Mouse (Mus musculus): ENCODE measurements at regions not wholly inside any gene's neighbourhood (a gene's known extent, or its start where the extent isn't known, plus 50 kb on each side); places are given as distances from the start of the nearest gene placed in this dataset.
A peak's percentile ranks its signal among the peaks of the same experiment; 100 is the strongest.
"Not testable (repeated sequence)": the region's sequence is repeated elsewhere in the genome, so short reads cannot be mapped to it uniquely, and the experiment has no call there.

DNA sequence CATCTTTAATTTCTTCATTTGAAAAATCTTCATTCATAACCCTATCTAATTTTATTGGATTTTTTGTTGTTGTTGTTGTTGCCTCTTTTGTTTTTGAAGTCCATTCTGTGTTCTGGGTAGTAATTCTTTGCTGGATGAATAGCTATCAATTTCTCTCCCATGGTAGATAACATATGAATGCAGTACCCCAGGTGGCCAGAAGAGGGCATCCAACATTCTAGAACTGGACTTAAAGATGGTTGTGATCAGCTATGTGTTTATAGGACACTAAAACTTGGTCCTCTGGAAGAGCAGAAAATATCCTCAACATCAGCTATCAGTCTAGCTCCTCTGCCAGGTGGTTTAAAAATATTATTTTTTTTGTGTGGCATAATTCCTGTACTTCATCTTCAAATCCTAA lies 73.0 kb downstream of the Prl2c3 start:
- not testable (repeated sequence) for H3K4me1 ChIP-seq; ATAC-seq (ENCODE audit: low FRiP score); H3K9ac ChIP-seq (replicated peaks); H3K4me2 ChIP-seq; H3K36me3 ChIP-seq; H3K9me3 ChIP-seq (replicated peaks); H3K4me3 ChIP-seq (replicated peaks); H3K27ac ChIP-seq (replicated peaks); H3K27me3 ChIP-seq (replicated peaks)

DNA sequence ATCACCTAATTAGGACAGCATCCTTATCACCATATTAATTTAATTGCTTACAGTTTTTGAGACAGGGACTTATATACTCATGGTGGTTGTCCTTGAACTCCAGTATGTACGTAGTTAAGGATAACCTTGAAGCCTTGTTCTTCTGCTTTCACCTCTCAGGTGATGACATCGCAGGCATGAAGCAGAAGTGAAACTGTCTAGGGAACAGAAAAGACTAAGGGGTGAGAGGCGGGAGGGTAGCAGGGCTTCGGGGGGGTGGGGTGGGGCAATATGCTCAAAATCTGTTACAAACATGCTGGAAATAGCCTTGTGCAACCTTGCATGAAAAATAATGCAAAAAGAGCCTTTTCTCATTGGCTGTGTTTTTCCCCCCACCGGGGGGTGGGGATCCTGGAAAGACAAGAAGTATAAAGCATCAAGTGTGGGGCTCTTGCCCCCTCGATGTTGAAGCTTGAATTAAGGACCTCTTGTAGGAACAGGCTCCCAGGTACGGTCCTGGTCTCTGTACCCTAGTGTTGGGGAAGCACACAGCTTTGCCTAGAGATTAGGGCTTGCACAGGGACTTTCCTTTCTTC lies 81.8 kb downstream of the Prl2c3 start:
- not testable (repeated sequence) for H3K27ac ChIP-seq (replicated peaks); H3K9me3 ChIP-seq (replicated peaks); H3K9ac ChIP-seq (replicated peaks); H3K4me2 ChIP-seq; H3K36me3 ChIP-seq; H3K4me3 ChIP-seq (replicated peaks); H3K4me1 ChIP-seq; ATAC-seq (ENCODE audit: low FRiP score); H3K27me3 ChIP-seq (replicated peaks)
- WGBS, result 90% methylated on average over 7 of the region's 7 CpGs

DNA sequence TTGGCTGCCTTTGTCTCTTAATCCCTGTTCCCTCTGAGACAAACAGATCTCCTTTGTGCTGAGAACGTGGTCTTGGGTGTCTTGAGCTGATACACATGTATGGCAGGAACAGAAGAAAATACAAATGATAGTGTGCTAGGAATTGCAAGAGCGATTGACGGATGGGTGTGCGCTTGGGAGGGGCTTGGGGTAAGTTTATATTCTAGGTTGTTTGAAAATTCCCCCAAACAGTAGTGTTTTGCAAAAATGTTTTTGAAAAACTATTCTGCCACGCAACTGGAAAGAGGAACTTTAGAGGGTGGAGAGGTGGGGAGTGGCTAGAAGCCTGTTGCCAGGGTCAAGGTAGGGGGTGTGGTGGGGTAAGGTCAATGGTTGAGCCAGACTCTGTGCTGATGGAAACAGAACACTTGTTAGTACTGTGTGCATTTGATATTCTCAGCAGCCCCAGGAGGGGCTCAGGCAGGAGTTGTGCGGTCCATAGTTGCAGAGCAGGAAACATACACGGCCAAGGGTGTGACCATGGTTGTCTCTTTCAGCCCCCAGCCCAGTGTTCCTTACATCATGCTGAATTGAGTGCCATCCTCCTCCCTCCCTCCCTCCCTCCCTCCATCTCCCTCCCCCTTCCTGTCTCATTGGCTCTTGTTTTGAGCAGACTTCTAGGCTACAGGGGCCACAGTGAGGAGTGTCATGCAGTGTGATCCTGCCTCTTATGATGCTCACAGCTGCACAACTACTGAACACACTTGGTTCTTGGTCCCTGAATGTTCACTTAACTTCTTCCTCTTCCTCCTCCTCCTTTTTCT lies 88.2 kb downstream of the Prl2c3 start:
- no peak for ATAC-seq (ENCODE audit: low FRiP score)
- Histone ChIP-seq H3K27ac (replicated peaks) (no peak overlapping the region), H3K36me3 (no peaks in the 10 kb centered on the region), H3K4me1 (no peaks in the 10 kb centered on the region), H3K9ac (replicated peaks) (no peak overlapping the region), H3K27me3 (replicated peaks) (no peaks in the 10 kb centered on the region), H3K9me3 (replicated peaks) (no peaks in the 10 kb centered on the region), H3K4me2 (no peak overlapping the region), H3K4me3 (replicated peaks) (no peak overlapping the region)
- WGBS, result 72% methylated on average over 7 of the region's 7 CpGs

DNA sequence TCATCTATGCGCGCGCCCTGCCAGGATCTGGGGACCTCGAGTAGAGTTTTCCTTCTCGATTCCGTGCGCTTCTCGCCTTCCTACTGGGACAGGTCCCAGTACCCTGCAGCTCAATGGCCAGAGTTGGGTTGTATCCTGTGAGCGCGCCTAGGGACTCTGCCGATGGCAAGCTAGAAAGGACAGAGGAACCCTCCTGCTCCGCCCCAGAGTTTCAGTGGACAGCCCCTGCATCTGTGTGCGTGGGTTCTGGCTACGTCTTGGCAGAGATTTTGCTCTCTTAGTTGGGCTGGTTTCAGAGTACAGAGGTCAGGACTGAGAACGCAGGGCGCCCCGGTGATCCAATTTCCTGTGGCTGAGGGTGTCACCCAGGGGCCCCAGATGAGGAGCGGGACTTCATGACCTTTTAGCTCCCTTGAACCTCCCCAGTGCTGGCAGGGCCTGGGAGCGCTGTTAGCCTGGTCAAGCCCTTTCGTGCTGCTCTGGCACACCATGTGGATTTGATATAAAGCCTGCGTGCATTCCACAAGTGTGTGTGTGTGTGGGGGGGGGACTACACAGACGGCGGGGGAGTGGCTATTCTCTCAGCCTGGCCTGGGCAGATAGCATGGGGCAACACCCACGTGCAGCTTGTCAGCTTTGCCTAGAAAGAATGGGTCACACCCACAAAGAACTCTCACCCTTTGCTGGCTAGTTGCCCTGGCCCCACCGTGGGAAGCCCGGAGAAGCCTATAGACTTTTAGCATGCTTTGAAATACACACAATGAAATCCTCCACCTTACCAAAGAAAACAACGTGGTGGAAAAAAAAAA lies 96.9 kb downstream of the Prl2c3 start:
- not testable (repeated sequence) for H3K27ac ChIP-seq (replicated peaks); H3K4me1 ChIP-seq; H3K4me3 ChIP-seq (replicated peaks); H3K9ac ChIP-seq (replicated peaks); H3K27me3 ChIP-seq (replicated peaks); H3K4me2 ChIP-seq; H3K36me3 ChIP-seq; H3K9me3 ChIP-seq (replicated peaks)
- 5% methylated on average over 16 of the region's 27 CpGs for WGBS
- peak; percentile 29; the same call in 1 of the 2 replicates for ATAC-seq (ENCODE audit: low FRiP score)

DNA sequence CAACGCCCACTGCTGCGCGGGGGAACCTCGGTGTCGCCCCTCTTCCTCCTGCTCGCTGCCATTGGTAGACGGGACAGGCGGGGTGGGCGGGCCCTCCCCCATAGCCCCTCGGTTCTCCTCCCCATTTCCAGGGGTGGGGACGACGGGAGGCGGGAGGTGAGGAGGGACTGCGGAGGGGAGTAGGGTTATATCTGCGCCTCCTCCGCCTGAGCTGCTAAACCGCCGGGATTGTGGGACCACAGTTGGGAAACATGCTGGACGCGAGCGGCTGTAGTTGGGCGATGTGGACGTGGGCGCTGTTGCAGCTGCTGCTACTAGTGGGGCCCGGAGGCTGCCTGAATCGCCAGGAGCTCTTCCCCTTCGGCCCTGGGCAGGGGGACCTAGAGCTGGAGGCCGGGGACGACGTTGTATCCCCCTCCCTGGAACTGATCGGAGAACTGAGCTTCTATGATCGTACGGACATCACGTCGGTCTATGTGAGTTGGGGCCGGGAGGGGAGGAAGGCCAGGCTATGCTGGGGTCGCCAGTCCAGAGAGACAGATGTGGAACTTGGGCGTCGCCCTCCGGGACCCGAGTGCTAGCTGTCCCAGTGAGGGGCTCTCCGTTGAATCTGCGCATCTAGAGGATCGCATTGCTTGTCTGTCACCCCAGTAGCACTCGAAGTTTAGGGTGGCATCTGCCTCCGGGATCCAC lies 97.6 kb downstream of the Prl2c3 start:
- peak overlapping the region; percentile 49 for H3K4me2 ChIP-seq
- not testable (repeated sequence) for H3K9me3 ChIP-seq (replicated peaks); H3K36me3 ChIP-seq; H3K4me1 ChIP-seq; H3K27me3 ChIP-seq (replicated peaks); H3K27ac ChIP-seq (replicated peaks); H3K9ac ChIP-seq (replicated peaks)
- peak overlapping the region; percentile 21 for H3K4me3 ChIP-seq (replicated peaks)
- WGBS, result under 1% methylated on average over 33 of the region's 46 CpGs
- peak; percentile 68 for ATAC-seq (ENCODE audit: low FRiP score)

DNA sequence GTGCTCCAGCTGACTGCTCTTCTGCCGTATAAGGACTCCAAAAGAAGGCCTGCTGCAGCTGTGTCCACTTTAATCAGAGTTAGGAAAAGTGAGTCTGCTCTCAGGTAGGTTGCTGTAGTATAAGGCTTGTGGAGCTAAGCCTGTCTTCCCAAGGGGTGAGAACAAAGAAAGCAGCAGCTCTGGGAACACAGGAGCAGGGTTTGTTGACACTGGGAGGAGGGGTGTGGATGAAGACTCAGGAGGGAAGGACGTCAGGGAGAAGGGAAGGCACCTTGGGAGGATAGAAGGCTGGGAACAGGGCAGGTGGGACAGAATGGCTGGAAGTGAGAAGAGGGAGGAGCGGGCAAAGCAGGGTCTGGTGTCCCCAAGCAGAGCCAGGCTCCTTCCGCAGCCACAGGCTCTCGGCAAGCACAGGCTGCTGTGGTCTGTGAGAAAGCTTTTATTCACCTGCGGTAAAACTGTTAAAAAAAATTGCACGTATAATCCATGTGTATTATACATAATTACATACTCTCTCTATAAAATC lies 106.2 kb downstream of the Prl2c3 start:
- not testable (repeated sequence) for ATAC-seq (ENCODE audit: low FRiP score); H3K27me3 ChIP-seq (replicated peaks); H3K9ac ChIP-seq (replicated peaks); H3K4me1 ChIP-seq; H3K27ac ChIP-seq (replicated peaks); H3K4me3 ChIP-seq (replicated peaks); H3K9me3 ChIP-seq (replicated peaks); H3K4me2 ChIP-seq; H3K36me3 ChIP-seq
- 49% methylated on average over 5 of the region's 7 CpGs for WGBS

GRCm38 (mm10) chr13:12688778-12689177 lies 111.1 kb downstream of the Prl2c3 start:
- H3K27me3 ChIP-seq (replicated peaks); H3K4me2 ChIP-seq; ATAC-seq (ENCODE audit: low FRiP score); H3K4me3 ChIP-seq (replicated peaks); H3K9me3 ChIP-seq (replicated peaks); H3K36me3 ChIP-seq; H3K4me1 ChIP-seq; H3K9ac ChIP-seq (replicated peaks); H3K27ac ChIP-seq (replicated peaks): not testable (repeated sequence)
- no CpG with 5 or more reads among the region's 1 CpGs for WGBS

DNA sequence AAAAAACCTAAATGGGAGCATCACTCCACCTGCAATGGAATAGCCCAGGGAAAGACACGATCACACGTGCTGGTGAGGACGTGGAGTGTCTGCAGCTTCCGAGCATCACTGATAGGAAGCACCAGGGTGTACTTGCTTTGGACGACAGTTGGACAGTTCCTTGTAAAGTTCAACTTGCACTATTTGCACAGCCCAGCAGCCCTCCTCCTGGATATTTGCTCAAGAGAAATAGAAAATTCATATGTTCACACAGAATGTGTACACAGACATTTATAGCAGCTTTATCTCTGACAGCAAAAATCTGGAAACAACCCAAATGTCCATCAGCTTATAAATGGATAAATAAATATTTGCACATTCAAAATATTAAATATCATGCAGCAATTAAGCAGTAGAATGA lies 111.7 kb downstream of the Prl2c3 start:
- H3K4me2 ChIP-seq; H3K4me3 ChIP-seq (replicated peaks); H3K27ac ChIP-seq (replicated peaks); H3K36me3 ChIP-seq; ATAC-seq (ENCODE audit: low FRiP score); H3K27me3 ChIP-seq (replicated peaks); H3K4me1 ChIP-seq; H3K9me3 ChIP-seq (replicated peaks); H3K9ac ChIP-seq (replicated peaks): not testable (repeated sequence)
- 73% methylated on average over 3 of the region's 5 CpGs for WGBS

DNA sequence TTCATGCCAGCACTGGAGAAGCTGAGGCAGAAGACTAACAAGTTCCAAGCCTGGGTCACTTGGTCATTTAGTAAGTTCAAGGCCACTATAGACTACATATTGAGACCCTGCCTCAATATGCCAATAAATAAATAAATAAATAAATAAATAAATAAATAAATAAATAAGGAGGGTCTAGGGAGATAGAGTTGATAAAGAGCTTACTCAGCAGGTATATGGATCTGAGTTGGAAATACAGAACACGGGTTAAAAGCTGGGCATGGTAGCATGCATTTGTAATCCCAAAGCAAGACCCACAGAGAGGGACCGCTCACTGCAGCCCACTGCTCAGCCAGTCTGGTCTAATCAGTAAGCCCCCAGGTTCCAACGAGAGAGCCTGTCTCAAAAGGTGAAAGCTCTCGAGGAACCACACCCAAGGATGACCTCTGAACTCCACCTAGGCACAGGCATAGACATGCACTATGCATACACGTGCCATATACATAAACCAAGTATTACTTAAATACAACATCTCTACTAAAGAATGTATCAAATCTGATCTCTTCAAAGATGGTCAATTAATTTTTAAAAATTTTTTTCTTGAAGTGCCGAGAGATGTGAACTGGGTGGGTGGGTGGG lies 115.4 kb downstream of the Ero1lb start:
- H3K9me3 ChIP-seq (replicated peaks); H3K9ac ChIP-seq (replicated peaks); H3K4me3 ChIP-seq (replicated peaks); H3K4me1 ChIP-seq; H3K36me3 ChIP-seq; H3K27me3 ChIP-seq (replicated peaks); ATAC-seq (ENCODE audit: low FRiP score); H3K4me2 ChIP-seq; H3K27ac ChIP-seq (replicated peaks): not testable (repeated sequence)
- 79% methylated on average over 6 of the region's 6 CpGs for WGBS

- H3K27me3 ChIP-seq (replicated peaks); H3K9ac ChIP-seq (replicated peaks); H3K4me1 ChIP-seq; H3K27ac ChIP-seq (replicated peaks); H3K9me3 ChIP-seq (replicated peaks); H3K4me3 ChIP-seq (replicated peaks); H3K36me3 ChIP-seq: not testable (repeated sequence)
- H3K4me2 ChIP-seq, result peak overlapping the region; percentile 42
- peak; percentile 81 for ATAC-seq (ENCODE audit: low FRiP score)
- WGBS, result 18% methylated on average over 18 of the region's 19 CpGs
These were observed 114.7 kb downstream of the Ero1lb start for GRCm38 (mm10) chr13:12680283-12680953.

DNA sequence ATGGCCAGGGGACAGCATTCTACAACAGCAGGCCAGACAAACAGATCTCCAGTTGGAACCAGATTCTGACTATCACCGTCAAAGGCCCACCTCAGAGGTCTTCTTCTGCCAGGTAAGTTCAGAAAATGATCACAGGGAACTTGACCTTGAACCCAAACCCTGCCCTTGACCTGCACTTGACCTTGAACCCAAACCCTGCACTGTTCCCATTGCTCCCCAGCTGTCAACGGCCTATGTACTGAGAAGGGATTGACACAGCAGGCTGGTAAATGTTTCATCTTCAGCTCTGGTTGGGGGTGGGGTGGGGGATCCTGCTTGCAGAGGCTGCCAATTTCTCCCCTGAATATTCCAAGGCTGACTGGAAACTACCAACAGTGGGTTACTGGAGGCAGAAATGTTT lies 111.7 kb downstream of the Ero1lb start:
- no peak overlapping the region for H3K27ac ChIP-seq (replicated peaks)
- no peaks in the 10 kb centered on the region for H3K36me3 ChIP-seq
- no peaks in the 10 kb centered on the region for H3K27me3 ChIP-seq (replicated peaks)
- H3K9me3 ChIP-seq (replicated peaks), result no peaks in the 10 kb centered on the region
- no peak overlapping the region for H3K4me2 ChIP-seq
- H3K4me1 ChIP-seq, result peaks cover 3% of the 10 kb centered on the region; the same call in 1 of the 2 replicates
- H3K4me3 ChIP-seq (replicated peaks), result no peak overlapping the region
- no peak for ATAC-seq (ENCODE audit: low FRiP score)
- WGBS, result 88% methylated on average over 2 of the region's 2 CpGs
- no peak overlapping the region for H3K9ac ChIP-seq (replicated peaks)

Data from neural tube, embryonic 15.5 days (tissue).